Mouse (Mus musculus) heart, embryonic 10.5 days (tissue): ENCODE results near the gene Glyat. TPM values are rescaled to one million over a fixed set of nuclear protein-coding genes. Genes with fewer than 3 reads are reported as not detected.

Experiments used
- DNase-seq: peaks from one replicate; pipeline ENCODE4 v3.0.0-alpha.2; 2017; ENCODE audit warnings: low spot score
- H3K27ac ChIP-seq: fragments of 300-500 bp; sonication (generic); 2 replicates; pipeline ENCODE4 v1.5.1; 2016; ENCODE audit warnings: mild to moderate bottlenecking
- H3K27me3 ChIP-seq: fragments of 300-500 bp; sonication (generic); 2 replicates; pipeline ENCODE4 v1.6.1; 2016; ENCODE audit warnings: mild to moderate bottlenecking; ENCODE audit not compliant: poor library complexity, insufficient read depth, severe bottlenecking
- H3K36me3 ChIP-seq: fragments of 300-500 bp; sonication (generic); 2 replicates; pipeline ENCODE4 v1.6.1; 2016; ENCODE audit warnings: mild to moderate bottlenecking, moderate library complexity
- H3K4me1 ChIP-seq: fragments of 300-500 bp; sonication (generic); 2 replicates; pipeline ENCODE4 v1.6.1; 2016; ENCODE audit warnings: mild to moderate bottlenecking
- H3K4me3 ChIP-seq: fragments of 300-500 bp; sonication (generic); 2 replicates; pipeline ENCODE4 v1.5.1; 2016; ENCODE audit warnings: mild to moderate bottlenecking, moderate library complexity
- H3K9me3 ChIP-seq: fragments of 300-500 bp; sonication (generic); 2 replicates; pipeline ENCODE4 v1.6.1; 2016; ENCODE audit warnings: mild to moderate bottlenecking, moderate library complexity
- WGBS: fragments of 180-500 bp; shearing (Covaris S2); methylation state at CpG from one replicate; pipeline ENCODE4 v1.1.7; 2016; 5-methylcytosine and 5-hydroxymethylcytosine counted together
- polyA plus RNA-seq: library from polyadenylated mRNA; unstranded; fragments of >200 nt; fragmentation: Nextera tagmentation; extraction: Ambion mirVana; gene quantifications from 2 replicates; pipeline ENCODE4 v1.2.1, GENCODE M21; 2016

Glyat gene
- not detected in 2 replicates for polyA plus RNA-seq

DNA sequence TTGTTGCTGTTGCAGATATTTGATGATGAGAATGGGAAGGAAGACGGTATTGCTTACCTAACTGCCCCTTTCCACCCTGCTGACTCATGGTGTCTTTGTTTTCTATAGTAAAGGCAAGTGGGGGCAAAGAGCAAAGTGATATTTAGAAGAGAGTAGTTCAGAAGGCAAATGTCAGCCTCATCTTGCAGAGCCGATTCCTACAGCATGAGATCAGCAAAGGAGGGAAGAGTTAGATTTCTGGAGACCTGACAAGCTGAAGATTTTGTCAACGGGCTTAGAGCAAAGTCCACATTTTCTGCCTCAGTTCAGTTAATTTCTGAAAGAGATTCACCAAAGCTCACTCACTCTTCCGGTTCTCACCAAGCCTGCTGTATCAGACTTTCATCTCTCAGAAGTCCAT is at the start of gene Glyat:
Gene Glyat, plus strand, starts transcription at position 133 of the 400 bp plus-strand sequence.
- WGBS: 78% methylated on average over 4 of the region's 4 CpGs
- Histone ChIP-seq H3K27me3 (no peaks in the 10 kb centered on the region), H3K27ac (no peak within 1 kb of the TSS), H3K4me1 (no peaks in the 10 kb centered on the region), H3K9me3 (no peaks in the 10 kb centered on the region), H3K4me3 (no peak within 1 kb of the TSS), H3K36me3 (no peaks in the 10 kb centered on the region)
- no peak for DNase-seq

DNA sequence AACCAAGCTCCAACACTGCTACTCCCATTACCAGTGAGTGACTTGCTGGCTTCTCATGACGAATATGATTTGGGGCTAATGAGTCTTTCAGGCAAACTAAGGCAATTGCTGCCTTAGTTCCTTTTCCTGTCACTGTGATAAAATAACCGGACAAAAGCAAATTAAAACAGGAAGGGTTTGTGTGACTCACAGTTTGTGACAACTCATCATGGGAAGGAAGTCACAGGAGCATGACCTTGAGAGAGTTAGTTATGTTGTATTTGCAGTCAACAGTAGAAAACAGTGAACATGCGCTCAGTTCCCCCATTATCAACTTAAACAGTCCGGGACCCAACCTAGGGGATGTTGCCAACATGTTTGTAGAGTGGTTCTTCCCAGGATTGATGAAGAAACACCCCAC is 47.8 kb upstream of the Glyat start:
- Histone ChIP-seq H3K27me3 (no peaks in the 10 kb centered on the region), H3K4me3 (no peak overlapping the region), H3K4me1 (no peaks in the 10 kb centered on the region), H3K27ac (no peak overlapping the region), H3K9me3 (no peaks in the 10 kb centered on the region), H3K36me3 (0 out of 2 replicates have a peak, but pooled peaks cover 3% of the 10 kb centered on the region)
- DNase-seq: no peak
- 66% methylated on average over 4 of the region's 4 CpGs for WGBS

DNA sequence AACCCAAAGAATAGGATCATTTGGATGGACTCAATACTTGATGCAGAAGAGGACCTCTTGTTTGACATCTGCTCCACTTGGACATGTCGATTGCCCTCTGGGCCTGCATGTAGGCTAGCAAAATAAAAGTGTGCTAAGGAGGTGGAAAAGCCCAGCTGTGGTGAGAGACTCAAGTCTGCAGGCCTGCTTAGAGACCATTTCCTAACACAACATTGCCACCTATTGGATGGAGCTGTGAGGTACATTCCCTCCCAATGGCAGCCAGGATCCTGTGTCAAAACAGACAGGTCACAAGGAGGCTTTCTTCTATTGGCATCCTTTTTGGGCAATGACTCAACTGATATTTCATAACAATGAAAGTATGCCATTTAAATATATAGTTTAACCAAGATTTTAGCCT is 41.2 kb upstream of the Glyat start:
- peaks cover 7% of the 10 kb centered on the region for H3K27me3 ChIP-seq
- H3K27ac ChIP-seq: no peak overlapping the region
- no peaks in the 10 kb centered on the region for H3K9me3 ChIP-seq
- H3K36me3 ChIP-seq: no peaks in the 10 kb centered on the region
- 17% methylated on average over 1 of the region's 1 CpGs for WGBS
- no peak overlapping the region for H3K4me3 ChIP-seq
- DNase-seq: peak; percentile 76
- H3K4me1 ChIP-seq: peaks cover 9% of the 10 kb centered on the region

DNA sequence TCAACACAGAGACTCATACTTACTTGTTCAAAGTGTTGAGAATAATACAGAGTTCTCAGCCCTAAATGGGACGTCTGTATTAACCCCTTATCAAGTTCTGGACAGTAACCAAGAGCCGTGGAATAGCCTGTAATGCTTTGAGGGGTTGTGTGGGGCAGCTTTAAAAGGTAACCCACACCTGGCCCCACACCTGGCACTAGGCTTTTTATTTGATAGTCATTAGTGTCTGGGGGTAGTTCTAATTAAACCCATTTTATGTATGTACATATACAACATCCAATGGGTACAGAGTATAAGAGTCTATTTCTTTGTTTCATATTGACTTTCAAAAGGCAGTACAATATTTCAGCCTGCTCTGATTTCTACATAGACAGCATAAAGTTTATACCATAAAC is 38.0 kb upstream of the Glyat start:
- peaks cover 9% of the 10 kb centered on the region for H3K4me1 ChIP-seq
- no peak for DNase-seq
- WGBS: 61% methylated on average over 2 of the region's 2 CpGs
- H3K27ac ChIP-seq: no peak overlapping the region
- peak overlapping the region; percentile 66; the same call in 1 of the 2 replicates for H3K4me3 ChIP-seq
- no peaks in the 10 kb centered on the region for H3K9me3 ChIP-seq
- H3K27me3 ChIP-seq: peaks cover 10% of the 10 kb centered on the region
- H3K36me3 ChIP-seq: no peaks in the 10 kb centered on the region

DNA sequence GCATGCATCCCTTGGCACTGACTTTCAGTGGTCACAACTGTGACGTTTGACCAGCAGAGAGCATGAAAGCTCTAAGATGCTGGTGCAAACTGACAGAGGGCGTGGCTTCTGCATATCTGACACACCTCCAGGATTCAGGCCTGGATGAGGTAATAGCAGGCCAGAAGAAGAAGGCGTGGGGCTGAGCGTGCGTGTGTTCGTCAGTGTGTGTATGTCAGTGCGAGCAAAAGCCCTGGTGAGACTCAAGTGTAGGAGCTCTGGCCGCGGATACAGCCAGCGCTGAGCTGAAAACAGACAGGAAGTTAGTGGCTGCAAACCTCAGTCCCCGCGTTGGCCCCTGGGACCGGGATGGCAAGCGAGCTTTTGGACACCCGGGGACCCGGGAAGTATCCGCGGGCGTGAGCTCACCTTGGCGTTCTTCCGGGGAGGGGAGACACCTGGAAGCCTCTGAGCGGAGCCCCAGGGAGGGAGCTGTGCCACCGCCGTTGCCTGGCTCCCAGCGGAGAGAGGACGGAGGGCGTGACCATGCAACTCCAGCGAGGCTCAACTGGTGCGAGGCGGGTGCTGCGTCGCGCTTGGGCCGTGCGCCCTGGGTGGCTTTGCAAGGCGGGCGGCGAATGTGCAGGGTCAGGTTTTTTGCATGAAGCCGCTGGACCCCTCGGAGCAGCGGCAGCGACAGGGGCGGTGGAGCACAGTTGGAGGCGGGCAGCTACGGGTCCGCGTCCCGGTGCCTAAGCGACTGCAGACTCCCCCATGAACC is 37.4 kb upstream of the Glyat start:
- Histone ChIP-seq H3K27ac (peak overlapping the region; percentile 77), H3K27me3 (peaks cover 10% of the 10 kb centered on the region), H3K4me3 (peak overlapping the region; percentile 66), H3K9me3 (no peaks in the 10 kb centered on the region), H3K36me3 (no peaks in the 10 kb centered on the region), H3K4me1 (peaks cover 9% of the 10 kb centered on the region)
- under 1% methylated on average over 49 of the region's 49 CpGs for WGBS
- peak; percentile 80 for DNase-seq

DNA sequence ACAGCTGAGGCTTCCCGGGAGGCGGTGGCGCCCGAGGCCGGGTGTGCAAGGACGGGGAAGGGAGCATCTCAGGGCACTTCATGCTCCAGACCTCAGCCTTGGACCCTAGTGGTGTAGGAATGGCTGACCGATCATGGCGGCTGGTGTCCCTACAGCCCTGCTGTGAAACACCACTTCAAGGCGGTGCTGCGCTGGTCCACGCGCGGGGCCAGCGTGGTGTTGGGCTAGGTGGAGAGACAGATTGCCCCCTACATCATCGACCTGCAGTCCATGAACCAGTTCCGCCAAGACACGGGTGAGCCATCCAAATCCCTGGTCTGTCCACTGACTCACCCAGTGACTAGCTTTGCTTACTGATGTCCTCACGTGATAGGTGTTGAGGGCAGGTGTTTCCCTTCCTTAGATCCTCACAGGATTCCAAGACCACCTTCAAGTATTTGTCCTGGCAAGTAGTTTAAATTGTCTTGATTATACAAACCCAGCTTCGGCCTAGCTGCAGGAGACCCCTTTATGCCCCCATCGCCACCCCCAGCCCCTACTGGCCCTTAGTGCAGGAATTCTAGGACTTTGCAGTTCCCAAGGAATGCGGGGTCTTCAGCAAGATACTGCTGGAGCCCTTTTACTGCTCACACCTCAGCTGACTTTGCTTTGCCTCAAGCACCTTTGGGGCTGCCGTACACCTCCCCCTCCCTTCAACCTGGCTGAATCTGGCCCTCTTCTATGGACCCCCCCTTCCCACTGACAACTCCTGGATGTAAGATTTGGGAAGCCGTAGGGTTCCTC is 36.6 kb upstream of the Glyat start:
- Histone ChIP-seq H3K36me3 (no peaks in the 10 kb centered on the region), H3K27me3 (peaks cover 10% of the 10 kb centered on the region), H3K9me3 (no peaks in the 10 kb centered on the region), H3K27ac (peak overlapping the region; percentile 77), H3K4me1 (peaks cover 9% of the 10 kb centered on the region), H3K4me3 (peak overlapping the region; percentile 66)
- no peak for DNase-seq
- WGBS: 16% methylated on average over 23 of the region's 23 CpGs

DNA sequence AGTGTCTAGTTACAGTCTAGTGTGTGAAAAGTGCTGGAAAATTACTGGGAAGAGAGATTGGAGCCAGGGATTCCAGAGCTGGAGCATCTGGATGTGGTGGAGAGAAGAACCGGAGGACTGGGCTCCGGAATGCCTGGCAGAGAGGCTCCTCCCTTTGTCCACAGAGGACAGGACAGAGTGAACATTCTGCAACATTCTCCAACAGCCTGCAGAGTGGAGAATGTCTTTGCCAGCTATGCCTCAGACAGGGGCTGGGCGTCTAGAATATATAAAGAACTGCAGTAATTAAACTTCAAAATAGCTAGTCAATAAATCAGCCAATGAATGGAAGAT is 36.1 kb upstream of the Glyat start:
- Histone ChIP-seq H3K27me3 (peaks cover 10% of the 10 kb centered on the region), H3K27ac (no peak overlapping the region), H3K4me3 (no peak overlapping the region; the same call in 1 of the 2 replicates), H3K9me3 (no peaks in the 10 kb centered on the region), H3K36me3 (no peaks in the 10 kb centered on the region), H3K4me1 (peaks cover 9% of the 10 kb centered on the region)
- 66% methylated on average over 3 of the region's 3 CpGs for WGBS
- no peak for DNase-seq

DNA sequence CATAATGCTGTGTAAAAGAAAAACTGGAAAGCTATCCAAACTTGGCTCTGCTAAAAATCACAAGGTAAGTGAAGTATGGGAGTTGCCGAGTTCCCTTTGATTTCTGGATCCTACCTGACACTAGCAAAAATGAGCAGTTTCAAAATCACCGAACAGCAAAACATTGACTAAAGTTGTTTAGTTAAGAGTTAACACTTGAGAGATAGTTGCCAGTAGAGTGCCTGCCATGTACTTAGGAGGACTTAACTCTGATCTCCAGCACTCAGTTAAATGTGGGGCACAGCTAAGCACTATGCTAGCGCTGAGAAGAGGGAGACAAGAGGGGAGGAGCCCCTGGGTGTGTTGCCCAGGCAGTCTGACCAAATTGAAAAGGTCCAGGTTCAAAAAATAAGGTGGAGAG is 34.4 kb upstream of the Glyat start:
- Histone ChIP-seq H3K27me3 (peaks cover 10% of the 10 kb centered on the region), H3K36me3 (no peaks in the 10 kb centered on the region), H3K4me1 (peaks cover 9% of the 10 kb centered on the region), H3K27ac (no peak overlapping the region), H3K9me3 (no peaks in the 10 kb centered on the region), H3K4me3 (no peak overlapping the region)
- 66% methylated on average over 3 of the region's 3 CpGs for WGBS
- DNase-seq: no peak

DNA sequence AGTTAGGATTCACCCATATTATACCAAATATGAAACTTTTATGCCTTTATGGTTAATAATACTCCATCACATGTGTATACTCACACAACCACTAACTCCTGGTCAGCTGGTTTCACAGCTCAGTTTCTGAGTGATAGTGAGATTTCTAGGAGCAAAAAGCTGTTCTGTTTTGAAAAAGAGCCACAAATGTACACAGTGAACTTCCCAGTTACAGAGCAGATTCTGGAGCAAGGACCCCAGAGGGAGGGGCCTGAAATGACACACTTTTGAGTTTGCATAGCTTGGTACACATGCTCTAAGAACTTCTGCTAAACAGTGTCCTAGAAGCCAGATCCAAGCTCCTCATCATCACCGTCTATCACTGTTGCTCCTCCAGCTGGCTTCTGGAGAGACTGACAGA is 33.4 kb upstream of the Glyat start, which contains the start of gene Gm4952:
Gene Gm4952, plus strand, starts transcription at position 301 of the 400 bp plus-strand sequence.
- Histone ChIP-seq H3K4me1 (peaks cover 9% of the 10 kb centered on the region), H3K4me3 (no peak within 1 kb of the TSS), H3K9me3 (no peaks in the 10 kb centered on the region), H3K36me3 (no peaks in the 10 kb centered on the region), H3K27me3 (peaks cover 10% of the 10 kb centered on the region), H3K27ac (no peak within 1 kb of the TSS)
- DNase-seq: no peak
- 56% methylated on average over 1 of the region's 1 CpGs for WGBS

DNA sequence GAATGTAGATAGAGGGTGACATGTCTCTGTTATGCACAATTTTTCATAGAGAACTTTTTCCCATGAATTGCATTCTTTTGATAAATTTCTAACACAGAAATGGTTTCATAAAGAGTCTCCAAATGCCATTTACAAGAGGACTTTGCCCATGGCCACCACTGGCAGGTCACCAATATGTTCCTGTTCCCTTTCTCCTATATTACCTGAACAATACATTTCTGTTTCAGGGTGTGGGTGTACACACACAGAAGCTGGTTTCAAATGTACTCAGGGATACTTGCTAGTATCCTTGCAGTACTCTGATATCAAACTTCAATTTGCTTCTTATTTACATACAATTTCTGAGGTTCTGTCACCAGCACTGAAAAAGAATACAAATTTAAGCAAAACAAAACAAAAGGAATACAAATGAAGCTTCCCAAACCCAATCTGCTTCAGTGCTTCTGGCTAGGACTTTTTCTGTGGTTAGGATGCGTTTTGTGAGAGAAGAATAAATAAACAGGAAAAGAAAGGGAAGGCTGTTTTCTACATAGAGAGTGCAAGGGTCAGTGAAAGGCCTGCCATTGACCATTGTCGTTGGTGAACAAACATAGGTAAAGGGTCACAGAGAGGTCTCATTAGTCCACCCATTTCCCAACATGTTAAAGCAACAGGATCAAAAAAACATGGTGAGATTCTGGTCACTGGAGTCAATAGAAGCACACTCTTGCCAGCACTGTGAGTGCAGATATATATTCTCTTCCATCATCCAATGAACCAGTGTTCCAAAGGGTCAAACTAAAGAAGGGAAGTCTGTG is 32.2 kb upstream of the Glyat start:
- 45% methylated on average over 2 of the region's 2 CpGs for WGBS

DNA sequence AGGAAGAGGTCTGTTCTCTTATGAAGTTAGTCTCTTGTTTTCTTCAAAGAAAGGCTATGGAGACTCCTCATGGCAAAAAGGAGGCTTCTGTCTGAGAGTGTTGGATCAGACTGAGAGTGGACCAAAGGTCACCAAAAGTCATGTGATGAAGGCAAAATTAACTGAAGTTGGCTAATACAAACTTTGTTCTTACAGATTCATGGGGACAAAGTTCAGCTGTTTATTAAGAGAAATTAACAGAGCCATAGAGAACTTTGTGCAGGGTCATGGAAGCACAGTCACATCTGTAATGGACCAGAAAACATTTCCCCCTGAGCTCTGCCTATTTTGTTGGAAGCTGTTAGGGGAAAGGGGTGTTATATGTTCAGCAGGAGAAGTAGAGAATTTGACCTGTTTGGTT is 24.8 kb upstream of the Glyat start:
- H3K36me3 ChIP-seq: no peaks in the 10 kb centered on the region

More for the DNA sequence above, 32.2 kb upstream of the Glyat start:
- DNase-seq: no peak
- H3K9me3 ChIP-seq: no peaks in the 10 kb centered on the region
- no peak overlapping the region for H3K27ac ChIP-seq
- peaks cover 9% of the 10 kb centered on the region for H3K4me1 ChIP-seq
- H3K27me3 ChIP-seq: peaks cover 10% of the 10 kb centered on the region
- H3K4me3 ChIP-seq: no peak overlapping the region
- H3K36me3 ChIP-seq: no peaks in the 10 kb centered on the region

DNA sequence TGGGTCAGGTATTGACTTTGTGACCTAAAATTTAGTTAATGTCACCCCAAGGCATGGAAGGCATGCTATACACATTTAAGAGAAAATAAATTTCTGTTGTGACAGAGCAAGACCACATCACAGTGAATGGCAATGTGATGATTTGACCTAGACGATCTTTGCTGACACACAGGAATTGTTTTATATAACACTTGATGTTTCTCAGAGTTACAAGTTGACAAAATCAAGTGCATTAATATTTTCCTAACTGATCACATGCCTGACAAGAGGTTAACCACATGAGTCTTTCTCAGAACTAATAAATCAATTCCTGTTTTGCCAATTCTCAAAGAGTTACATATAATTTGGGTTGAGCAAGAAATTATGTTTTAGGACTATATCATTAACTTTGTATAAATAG is 19.5 kb upstream of the Glyat start:
- no peaks in the 10 kb centered on the region for H3K9me3 ChIP-seq
- H3K4me1 ChIP-seq: no peaks in the 10 kb centered on the region
- no peak for DNase-seq
- H3K27ac ChIP-seq: no peak overlapping the region
- H3K27me3 ChIP-seq: no peaks in the 10 kb centered on the region
- 71% methylated on average over 1 of the region's 1 CpGs for WGBS
- H3K36me3 ChIP-seq: no peaks in the 10 kb centered on the region
- no peak overlapping the region for H3K4me3 ChIP-seq

More for the DNA sequence above, 24.8 kb upstream of the Glyat start:
- H3K27me3 ChIP-seq: no peaks in the 10 kb centered on the region
- no peak for DNase-seq
- H3K4me3 ChIP-seq: no peak overlapping the region
- no peak overlapping the region for H3K27ac ChIP-seq
- H3K4me1 ChIP-seq: no peaks in the 10 kb centered on the region
- H3K9me3 ChIP-seq: no peaks in the 10 kb centered on the region

DNA sequence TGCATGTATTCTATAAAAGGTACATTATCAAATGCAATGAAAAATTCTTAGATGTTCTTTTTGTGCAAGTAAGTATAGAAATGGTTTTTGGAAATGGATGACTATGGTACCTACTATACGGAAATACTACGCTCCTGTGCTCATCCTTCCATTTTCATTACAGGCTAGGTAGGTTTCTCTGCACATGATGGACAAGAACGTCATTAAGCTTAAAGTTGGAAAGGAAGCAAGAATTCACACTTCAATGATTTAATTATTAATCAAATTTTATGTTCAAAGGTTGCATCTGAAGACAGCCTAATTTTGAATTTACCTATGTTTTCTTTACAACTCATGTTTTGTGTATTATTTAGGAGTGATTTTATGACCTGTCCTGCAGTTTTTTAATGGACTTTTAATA is 1.2 kb downstream of the Glyat start:
- H3K27me3 ChIP-seq: no peaks in the 10 kb centered on the region
- H3K36me3 ChIP-seq: no peaks in the 10 kb centered on the region
- H3K4me1 ChIP-seq: no peaks in the 10 kb centered on the region
- no peak overlapping the region for H3K4me3 ChIP-seq
- H3K9me3 ChIP-seq: no peaks in the 10 kb centered on the region
- H3K27ac ChIP-seq: no peak overlapping the region
- no peak for DNase-seq
- WGBS: 84% methylated on average over 3 of the region's 3 CpGs
